Mouse (Mus musculus) ES-Bruce4 (cell line): ENCODE data around the gene Mark3. TPM values are rescaled to one million over a fixed set of nuclear protein-coding genes. Genes with fewer than 3 reads are reported as not detected.
"Not testable (repeated sequence)": the region's sequence is repeated elsewhere in the genome, so short reads cannot be mapped to it uniquely, and the experiment has no call there.

ENCODE experiments used
- H3K27ac ChIP-seq: 2 replicates; pipeline ENCODE4 v1.5.1; 2012; ENCODE audit warnings: low read length, inconsistent platforms; ENCODE audit not compliant: insufficient read depth
- H3K27me3 ChIP-seq: 2 replicates; pipeline ENCODE4 v1.6.1; 2012; ENCODE audit warnings: mild to moderate bottlenecking, low read length, inconsistent platforms; ENCODE audit not compliant: control insufficient read depth, poor library complexity, insufficient read depth, severe bottlenecking
- H3K36me3 ChIP-seq: 2 replicates; pipeline ENCODE4 v1.6.1; 2012; ENCODE audit warnings: inconsistent platforms, mild to moderate bottlenecking, low read length, moderate library complexity; ENCODE audit not compliant: control insufficient read depth, poor library complexity, insufficient read depth, severe bottlenecking
- H3K4me1 ChIP-seq: one replicate; pipeline ENCODE4 v1.8.1; 2011; ENCODE audit warnings: low read length; ENCODE audit not compliant: control insufficient read depth, insufficient read depth
- H3K4me3 ChIP-seq: 2 replicates; pipeline ENCODE4 v1.5.1; 2011; ENCODE audit warnings: low read depth, mild to moderate bottlenecking, low read length
- H3K9ac ChIP-seq: 2 replicates; pipeline ENCODE4 v1.6.1; 2012; ENCODE audit warnings: low read depth, mild to moderate bottlenecking, inconsistent platforms; ENCODE audit not compliant: poor library complexity, severe bottlenecking
- H3K9me3 ChIP-seq: replicated peaks from 2 replicates; pipeline ENCODE4 v1.6.1; 2012; ENCODE audit warnings: mild to moderate bottlenecking, low read length, inconsistent platforms; ENCODE audit not compliant: control insufficient read depth, poor library complexity, insufficient read depth, severe bottlenecking
- CTCF ChIP-seq: IDR thresholded peaks from one replicate; pipeline ENCODE4 v1.8.1; 2011; ENCODE audit warnings: low read depth, low read length
- EP300 ChIP-seq: IDR thresholded peaks from 2 replicates; pipeline ENCODE4 v1.6.1; 2011; ENCODE audit warnings: low read depth, low read length; ENCODE audit not compliant: insufficient read depth
- POLR2A ChIP-seq: IDR thresholded peaks from one replicate; pipeline ENCODE4 v1.8.1; 2011; ENCODE audit warnings: low read length; ENCODE audit not compliant: insufficient read depth
- polyA plus RNA-seq: library from polyadenylated mRNA; stranded (reverse); fragments of >200 nt; gene quantifications from 2 replicates; pipeline ENCODE4 v1.2.4, GENCODE M21; 2011; ENCODE audit warnings: low read depth; ENCODE audit not compliant: missing spikeins, insufficient read depth, insufficient read length

Mark3 gene
- polyA plus RNA-seq, 1 experiment = 90.2 TPM

GRCm38 (mm10) chr12:111547070-111547469 lies 27.3 kb upstream of the Mark3 start:
- no peaks in the 10 kb centered on the region for H3K27me3 ChIP-seq
- no peak overlapping the region for H3K9ac ChIP-seq
- H3K36me3 ChIP-seq = peaks cover 56% of the 10 kb centered on the region
- no peaks in the 10 kb centered on the region for H3K9me3 ChIP-seq
- no peak overlapping the region for H3K27ac ChIP-seq
- H3K4me3 ChIP-seq = no peak overlapping the region
- TF ChIP-seq EP300 (no peak), POLR2A (no peak), CTCF (no peak)
- H3K4me1 ChIP-seq = no peaks in the 10 kb centered on the region

GRCm38 (mm10) chr12:111548555-111549289 lies 25.6 kb upstream of the Mark3 start:
- no peak overlapping the region for H3K27ac ChIP-seq
- no peaks in the 10 kb centered on the region for H3K27me3 ChIP-seq
- no peak overlapping the region for H3K9ac ChIP-seq
- H3K36me3 ChIP-seq = peaks cover 39% of the 10 kb centered on the region
- no peaks in the 10 kb centered on the region for H3K9me3 ChIP-seq
- H3K4me1 ChIP-seq = peaks cover 3% of the 10 kb centered on the region
- no peak for TF ChIP-seq EP300
- TF ChIP-seq POLR2A = no peak
- TF ChIP-seq CTCF = no peak
- no peak overlapping the region for H3K4me3 ChIP-seq

GRCm38 (mm10) chr12:111550679-111551078 lies 23.6 kb upstream of the Mark3 start:
- Histone ChIP-seq H3K4me3 (no peak overlapping the region), H3K27ac (peak overlapping the region; percentile 1; the same call in 1 of the 2 replicates), H3K9ac (no peak overlapping the region), H3K36me3 (peaks cover 23% of the 10 kb centered on the region), H3K27me3 (no peaks in the 10 kb centered on the region), H3K9me3 (no peaks in the 10 kb centered on the region), H3K4me1 (peaks cover 3% of the 10 kb centered on the region)
- TF ChIP-seq POLR2A (no peak), EP300 (no peak), CTCF (no peak)

GRCm38 (mm10) chr12:111552342-111552741 lies 22.0 kb upstream of the Mark3 start:
- Histone ChIP-seq H3K27ac (no peak overlapping the region; the same call in 1 of the 2 replicates), H3K27me3 (no peaks in the 10 kb centered on the region), H3K9me3 (no peaks in the 10 kb centered on the region), H3K4me3 (no peak overlapping the region), H3K4me1 (peaks cover 5% of the 10 kb centered on the region), H3K36me3 (peaks cover 10% of the 10 kb centered on the region), H3K9ac (no peak overlapping the region)
- TF ChIP-seq EP300 (no peak), CTCF (no peak), POLR2A (no peak)

GRCm38 (mm10) chr12:111555357-111555756 lies 19.0 kb upstream of the Mark3 start:
- peak overlapping the region; percentile 3; the same call in 1 of the 2 replicates for H3K4me3 ChIP-seq
- H3K27ac ChIP-seq = peak overlapping the region; percentile 64
- no peaks in the 10 kb centered on the region for H3K27me3 ChIP-seq
- no peaks in the 10 kb centered on the region for H3K36me3 ChIP-seq
- peak overlapping the region; percentile 38 for H3K9ac ChIP-seq
- TF ChIP-seq EP300 (no peak), POLR2A (no peak), CTCF (no peak)
- no peaks in the 10 kb centered on the region for H3K9me3 ChIP-seq
- H3K4me1 ChIP-seq = peaks cover 5% of the 10 kb centered on the region

GRCm38 (mm10) chr12:111555893-111556292 lies 18.4 kb upstream of the Mark3 start:
- Histone ChIP-seq H3K27ac (peak overlapping the region; percentile 64), H3K9ac (peak overlapping the region; percentile 38), H3K4me3 (peak overlapping the region; percentile 3; the same call in 1 of the 2 replicates)
- H3K27me3 ChIP-seq, H3K4me1 ChIP-seq, H3K9me3 ChIP-seq, H3K36me3 ChIP-seq: not testable (repeated sequence)
